Comparison of ENCODE assay signal across 38 mouse cellular contexts in genomic region chr7:3203890-3204289, GRCm38 (mm10). TPM values are rescaled to one million over a fixed set of nuclear protein-coding genes. Genes with fewer than 3 reads are reported as not detected.
A peak's percentile ranks its signal among the peaks of the same experiment; 100 is the strongest.
DNase-seq lines count a peak whose midpoint lies in the region; ATAC-seq and TF ChIP-seq lines count a peak whose summit lies in the region.
"Had no signal": no experiment of that assay in that cellular context is flagged by ENCODE, and none has a peak within 500 bp of the region (broad histone marks: within the 10 kb centered on the region; RNA-seq: fewer than 3 reads in every experiment).

No protein-coding gene starts in this region.

- no peak overlapping the region for H3K9ac ChIP-seq in liver, embryonic 12.5 days
- H3K9ac ChIP-seq: embryonic facial prominence, embryonic 12.5 days; hindbrain, embryonic 15.5 days; limb, embryonic 13.5 days; neural tube, embryonic 15.5 days; stomach, embryonic 15.5 days had no signal

- no peak for TF ChIP-seq CTCF in E14TG2a.4 (conservative IDR thresholded peaks at IDR 0.05; ENCODE audit: low read length)
- TF ChIP-seq CTCF in kidney, adult 2 months (conservative IDR thresholded peaks at IDR 0.05; ENCODE audit: insufficient read depth, insufficient read length, low read depth, low read length), result no peak
- TF ChIP-seq CTCF in thymus, adult 2 months (IDR thresholded peaks at IDR 0.05; ENCODE audit: borderline replicate concordance, control insufficient read depth, extremely low read depth, insufficient read depth, low read length, poor library complexity), result no peak

- H3K9me3 ChIP-seq in E14TG2a.4 (ENCODE audit: low read length), result no peaks in the 10 kb centered on the region
- no peaks in the 10 kb centered on the region for H3K9me3 ChIP-seq in liver, embryonic 12.5 days (replicated peaks)
- H3K9me3 ChIP-seq: embryonic facial prominence, embryonic 12.5 days; hindbrain, embryonic 10.5 days; hindbrain, embryonic 15.5 days; limb, embryonic 13.5 days; neural tube, embryonic 15.5 days; stomach, embryonic 15.5 days had no signal

- H3K4me2 ChIP-seq in liver, embryonic 12.5 days, result no peak overlapping the region
- H3K4me2 ChIP-seq: embryonic facial prominence, embryonic 12.5 days; heart, embryonic 11.5 days; hindbrain, embryonic 15.5 days; limb, embryonic 13.5 days; neural tube, embryonic 15.5 days; stomach, embryonic 15.5 days had no signal

- TF ChIP-seq POLR2A in kidney, adult 2 months (IDR thresholded peaks at IDR 0.05; ENCODE audit: low read depth, low read length), result no peak
- TF ChIP-seq POLR2A in thymus, adult 2 months (IDR thresholded peaks at IDR 0.05; ENCODE audit: control insufficient read depth, extremely low read depth, insufficient read depth, low read length, poor library complexity), result no peak

- WGBS in liver, embryonic 12.5 days (ENCODE audit: insufficient replicate concordance), result 4% methylated on average over 3 of the region's 3 CpGs
- WGBS in kidney, adult 2 months, result 24% methylated on average over 3 of the region's 3 CpGs
- WGBS in thymus, adult 2 months, result 37% methylated on average over 3 of the region's 3 CpGs

- peak; percentile 73 for ATAC-seq in liver, embryonic 12.5 days
- ATAC-seq in megakaryocyte progenitor cell, adult 5-6 weeks (replicated peaks; ENCODE audit: poor library complexity), result peak; percentile 60
- ATAC-seq: CD4-positive, CD25-positive, alpha-beta regulatory T cell, adult 4 months; forebrain, embryonic 14.5 days; inflammation-experienced regulatory T-cells, adult 6 months; lung, postnatal 0 days had no signal

- no peak overlapping the region for H3K27ac ChIP-seq in liver, embryonic 12.5 days
- no peak overlapping the region for H3K27ac ChIP-seq in kidney, adult 2 months (ENCODE audit: insufficient read depth, low read depth, low read length)
- H3K27ac ChIP-seq in thymus, adult 2 months (ENCODE audit: control insufficient read depth, insufficient read depth, low read length), result no peak overlapping the region
- H3K27ac ChIP-seq: embryonic facial prominence, embryonic 12.5 days; hindbrain, embryonic 10.5 days; hindbrain, embryonic 15.5 days; kidney, postnatal 0 days; limb, embryonic 13.5 days; neural tube, embryonic 15.5 days; stomach, embryonic 15.5 days had no signal

- peak; percentile 83 for DNase-seq in ES-CJ7 (ENCODE audit: low read depth, low spot score)
- no peak for DNase-seq in kidney, adult 2 months
- no peak for DNase-seq in Muller cell, postnatal 12 days (ENCODE audit: inconsistent ontology term)
- no peak for DNase-seq in thymus, adult 2 months
- DNase-seq: adrenal gland, adult 8-10 months; cerebellum, adult 2 months; cerebellum, postnatal 14 days; gastrocnemius, postnatal 14 days; heart, adult 11 months; kidney, adult 11 months; kidney, postnatal 4 days; lung, adult 18-20 months; lung, postnatal 4 days; midbrain, embryonic 14.5 days; retina, postnatal 1 day; right cerebral cortex, postnatal 25 days; thymus, postnatal 36 days had no signal

- peaks cover 77% of the 10 kb centered on the region for H3K4me1 ChIP-seq in E14TG2a.4 (replicated peaks; ENCODE audit: low read depth, low read length)
- H3K4me1 ChIP-seq in liver, embryonic 12.5 days, result peaks cover 13% of the 10 kb centered on the region
- no peaks in the 10 kb centered on the region for H3K4me1 ChIP-seq in kidney, adult 2 months (ENCODE audit: control insufficient read depth, insufficient read depth, low read length)
- no peaks in the 10 kb centered on the region for H3K4me1 ChIP-seq in thymus, adult 2 months (replicated peaks; ENCODE audit: control insufficient read depth, insufficient read depth, low read length)
- H3K4me1 ChIP-seq: embryonic facial prominence, embryonic 12.5 days; hindbrain, embryonic 10.5 days; hindbrain, embryonic 15.5 days; limb, embryonic 13.5 days; neural tube, embryonic 15.5 days; stomach, embryonic 15.5 days had no signal

- H3K4me3 ChIP-seq in E14TG2a.4 (replicated peaks; ENCODE audit: low read length), result peak overlapping the region; percentile 32
- no peak overlapping the region for H3K4me3 ChIP-seq in liver, embryonic 12.5 days
- no peak overlapping the region for H3K4me3 ChIP-seq in kidney, adult 2 months (ENCODE audit: insufficient read depth, low read depth, low read length)
- no peak overlapping the region for H3K4me3 ChIP-seq in thymus, adult 2 months (ENCODE audit: control insufficient read depth, insufficient read depth, low read length)
- H3K4me3 ChIP-seq: embryonic facial prominence, embryonic 12.5 days; hindbrain, embryonic 10.5 days; hindbrain, embryonic 15.5 days; limb, embryonic 13.5 days; neural tube, embryonic 15.5 days; stomach, embryonic 15.5 days had no signal

- no peaks in the 10 kb centered on the region for H3K36me3 ChIP-seq in E14TG2a.4 (ENCODE audit: insufficient read depth, low read length)
- H3K36me3 ChIP-seq in liver, embryonic 12.5 days, result no peaks in the 10 kb centered on the region
- no peaks in the 10 kb centered on the region for H3K36me3 ChIP-seq in kidney, adult 2 months (ENCODE audit: control insufficient read depth, insufficient read depth, low read length)
- no peaks in the 10 kb centered on the region for H3K36me3 ChIP-seq in thymus, adult 2 months (ENCODE audit: control insufficient read depth, insufficient read depth, low read length)
- H3K36me3 ChIP-seq: embryonic facial prominence, embryonic 12.5 days; hindbrain, embryonic 10.5 days; hindbrain, embryonic 15.5 days; limb, embryonic 13.5 days; neural tube, embryonic 15.5 days; stomach, embryonic 15.5 days had no signal

- H3K27me3 ChIP-seq in E14TG2a.4 (ENCODE audit: insufficient read depth, low read length), result no peaks in the 10 kb centered on the region
- no peaks in the 10 kb centered on the region for H3K27me3 ChIP-seq in liver, embryonic 12.5 days (replicated peaks)
- no peaks in the 10 kb centered on the region for H3K27me3 ChIP-seq in kidney, adult 2 months (replicated peaks; ENCODE audit: control insufficient read depth, insufficient read depth, low read length)
- H3K27me3 ChIP-seq in thymus, adult 2 months (ENCODE audit: control insufficient read depth, insufficient read depth, low read length), result no peaks in the 10 kb centered on the region
- H3K27me3 ChIP-seq: embryonic facial prominence, embryonic 12.5 days; hindbrain, embryonic 15.5 days; limb, embryonic 13.5 days; neural tube, embryonic 15.5 days; stomach, embryonic 15.5 days had no signal

RNA-seq across cellular contexts. Expression of gene AU018091, which starts 34.9 kb away (rescaled TPM):
- not detected in 2 replicates for polyA plus RNA-seq in liver, embryonic 12.5 days (2016; fragmentation: Nextera tagmentation; extraction: Ambion mirVana)
- not detected in 2 replicates for total RNA-seq in megakaryocyte progenitor cell, adult 5-6 weeks (2015)
- total RNA-seq in megakaryocyte progenitor cell, adult 5-6 weeks (2017), result not detected in 2 replicates
- not detected in 2 replicates for polyA plus RNA-seq in kidney, adult 2 months (2012; rRNA removed)
- 0.04 and 0.12 TPM in 2 replicates for polyA plus RNA-seq in thymus, adult 2 months (2012; rRNA removed)
- total RNA-seq: adrenal gland, adult 8-10 months; adrenal gland, postnatal 4 days; gastrocnemius, postnatal 14 days; layer of hippocampus, adult 8-10 months; layer of hippocampus, postnatal 25 days; left cerebral cortex, adult 8-10 months; left cerebral cortex, postnatal 36 days had no signal
- polyA plus RNA-seq: CD4-positive, CD25-positive, alpha-beta regulatory T cell, adult 4 months; cerebellum, adult 2 months; forebrain, embryonic 14.5 days; heart, embryonic 11.5 days; heart, postnatal 0 days; hindbrain, embryonic 15.5 days; inflammation-experienced regulatory T-cells, adult 6 months; kidney, postnatal 0 days; midbrain, embryonic 14.5 days; neural tube, embryonic 15.5 days had no signal

RNA-seq across cellular contexts. Expression of gene Nlrp12, which starts 45.6 kb away (rescaled TPM):
- 0.07 TPM in 1 of 2 replicates, not detected in the other for polyA plus RNA-seq in liver, embryonic 12.5 days (2016; fragmentation: Nextera tagmentation; extraction: Ambion mirVana)
- 0.83 and 1.4 TPM in 2 replicates for total RNA-seq in megakaryocyte progenitor cell, adult 5-6 weeks (2015)
- 2.3 and 2.7 TPM in 2 replicates for total RNA-seq in megakaryocyte progenitor cell, adult 5-6 weeks (2017)
- 0.02 TPM in 1 of 2 replicates, not detected in the other for polyA plus RNA-seq in kidney, adult 2 months (2012; rRNA removed)
- 0.11 and 0.13 TPM in 2 replicates for polyA plus RNA-seq in thymus, adult 2 months (2012; rRNA removed)
- total RNA-seq: gastrocnemius, postnatal 14 days; left cerebral cortex, adult 8-10 months; left cerebral cortex, postnatal 36 days had no signal
- polyA plus RNA-seq: CD4-positive, CD25-positive, alpha-beta regulatory T cell, adult 4 months; cerebellum, adult 2 months; forebrain, embryonic 14.5 days; heart, embryonic 11.5 days; hindbrain, embryonic 10.5 days; inflammation-experienced regulatory T-cells, adult 6 months; kidney, postnatal 0 days; limb, embryonic 13.5 days; midbrain, embryonic 14.5 days; neural tube, embryonic 15.5 days had no signal
